Mouse (Mus musculus) lung, adult 2 months (tissue): ENCODE data around the gene Rngtt. TPM values are rescaled to one million over a fixed set of nuclear protein-coding genes. Genes with fewer than 3 reads are reported as not detected.
A peak's percentile ranks its signal among the peaks of the same experiment; 100 is the strongest.
"Not testable (repeated sequence)": the region's sequence is repeated elsewhere in the genome, so short reads cannot be mapped to it uniquely, and the experiment has no call there.

Experiments used
- DNase-seq: peaks from one replicate; pipeline ENCODE4 v3.0.0; 2022
- H3K4me1 ChIP-seq: fragments of 200-500 bp; 2 replicates; pipeline ENCODE4 v1.6.1; 2011; ENCODE audit warnings: low read length; ENCODE audit not compliant: control insufficient read depth, insufficient read depth
- H3K4me3 ChIP-seq: fragments of 200-500 bp; replicated peaks from 2 replicates; pipeline ENCODE3; 2011; ENCODE audit warnings: low read depth, mild to moderate bottlenecking, control low read depth, low read length; ENCODE audit errors: extremely low read depth
- CTCF ChIP-seq: fragments of 200-500 bp; IDR thresholded peaks from 2 replicates; pipeline ENCODE4 v1.5.1; 2011; ENCODE audit warnings: mild to moderate bottlenecking, low read length, control low read depth; ENCODE audit not compliant: insufficient read depth
- POLR2A ChIP-seq: fragments of 200-500 bp; IDR thresholded peaks from 2 replicates; pipeline ENCODE4 v1.6.1; 2011; ENCODE audit warnings: low read depth, mild to moderate bottlenecking, control low read depth, low read length, borderline replicate concordance; ENCODE audit errors: extremely low read depth
- WGBS: fragments of 180-500 bp; shearing (Covaris S2); methylation state at CpG from one replicate; pipeline ENCODE4 v1.1.7; 2018; 5-methylcytosine and 5-hydroxymethylcytosine counted together
- polyA plus RNA-seq: library from polyadenylated mRNA; depleted of rRNA; stranded (reverse); fragments of >200 nt; gene quantifications from 2 replicates; pipeline ENCODE4 v1.2.3, GENCODE M21; 2012

The Rngtt gene
- polyA plus RNA-seq, 1 experiment: 2.7 TPM

GRCm38 (mm10) chr4:33284083-33284880, 25.8 kb upstream of the Rngtt start:
- Histone ChIP-seq H3K4me1 (no peaks in the 10 kb centered on the region; the same call in 1 of the 2 replicates), H3K4me3 (no peak overlapping the region)
- no peak for DNase-seq
- 61% methylated on average over 5 of the region's 5 CpGs for whole genome bisulfite sequencing
- TF ChIP-seq POLR2A (no peak), CTCF (no peak)

GRCm38 (mm10) chr4:33285448-33285847, 24.7 kb upstream of the Rngtt start:
- TF ChIP-seq POLR2A (no peak), CTCF (no peak)
- no peak for DNase-seq
- 78% methylated on average over 8 of the region's 8 CpGs for WGBS
- no peak overlapping the region for H3K4me3 ChIP-seq
- H3K4me1 ChIP-seq: no peaks in the 10 kb centered on the region; the same call in 1 of the 2 replicates

GRCm38 (mm10) chr4:33289106-33289650, 20.9 kb upstream of the Rngtt start:
- DNase-seq: peak; percentile 14
- peak overlapping the region; percentile 55 for H3K4me3 ChIP-seq
- peaks cover 2% of the 10 kb centered on the region; the same call in 1 of the 2 replicates for H3K4me1 ChIP-seq
- TF ChIP-seq CTCF (no peak), POLR2A (no peak)
- WGBS: 63% methylated on average over 12 of the region's 12 CpGs

GRCm38 (mm10) chr4:33290002-33290401, 20.1 kb upstream of the Rngtt start, which contains the start of gene Pnrc1:
Pnrc1 (minus strand) TSS chr4:33290163.
- 33% methylated on average over 3 of the region's 3 CpGs for WGBS
- peak; percentile 31 for DNase-seq
- no peak for TF ChIP-seq CTCF
- TF ChIP-seq POLR2A: no peak
- Histone ChIP-seq H3K4me1 (peaks cover 2% of the 10 kb centered on the region; the same call in 1 of the 2 replicates), H3K4me3 (peak within 1 kb of the TSS; percentile 55)

- TF ChIP-seq CTCF: no peak
- no peak for TF ChIP-seq POLR2A
- 38% methylated on average over 4 of the region's 4 CpGs for WGBS
- Histone ChIP-seq H3K4me1 (peaks cover 2% of the 10 kb centered on the region; the same call in 1 of the 2 replicates), H3K4me3 (no peak overlapping the region)
- DNase-seq: no peak
These were observed 19.2 kb upstream of the Rngtt start for GRCm38 (mm10) chr4:33290878-33291277.

- 16% methylated on average over 16 of the region's 16 CpGs for WGBS
- no peak overlapping the region for H3K4me3 ChIP-seq
- TF ChIP-seq CTCF: peak; percentile 52
- no peak for TF ChIP-seq POLR2A
- DNase-seq: peak; percentile 72
- H3K4me1 ChIP-seq: peaks cover 2% of the 10 kb centered on the region; the same call in 1 of the 2 replicates
These were observed 17.4 kb upstream of the Rngtt start for GRCm38 (mm10) chr4:33292409-33293370.

- 85% methylated on average over 6 of the region's 6 CpGs for WGBS
- H3K4me3 ChIP-seq, DNase-seq, H3K4me1 ChIP-seq: not testable (repeated sequence)
These were observed 9.0 kb upstream of the Rngtt start for GRCm38 (mm10) chr4:33300891-33301665.

- WGBS: 96% methylated on average over 1 of the region's 1 CpGs
- Histone ChIP-seq H3K4me3 (no peak overlapping the region), H3K4me1 (no peaks in the 10 kb centered on the region)
- DNase-seq: no peak
- TF ChIP-seq POLR2A (no peak), CTCF (0 out of 2 replicates have a peak, but pooled peaks have one; percentile 8)
These were observed 7.1 kb upstream of the Rngtt start for GRCm38 (mm10) chr4:33303057-33303456.
